Mouse (Mus musculus) heart, embryonic 14.5 days (tissue): ENCODE results near the gene Creb3l2. TPM values are rescaled to one million over a fixed set of nuclear protein-coding genes. Genes with fewer than 3 reads are reported as not detected.

Experiments used
- ATAC-seq: fragments of 200-750 bp; cut with Nextera tagmentation; 2 replicates; pipeline ENCODE4 v1.8.0; 2017; ENCODE audit warnings: low read depth, moderate TSS enrichment; ENCODE audit not compliant: insufficient number of reproducible peaks, insufficient read depth, low FRiP score
- H3K27ac ChIP-seq, 2 experiments: fragments of 200-500 bp in 1 of 2; fragments of 300-500 bp in 1 of 2; sonication (generic) in 1 of 2; replicated peaks in 1 of 2; 2 replicates each; pipeline ENCODE4 v1.5.1; 2012 to 2014; ENCODE audit warnings: low read depth in 2 of 2, low read length in 2 of 2, control low read depth in 1 of 2, mild to moderate bottlenecking in 1 of 2, mixed read lengths in 1 of 2; ENCODE audit not compliant: control insufficient read depth in 1 of 2, insufficient read depth in 1 of 2
- H3K27me3 ChIP-seq: fragments of 300-500 bp; sonication (generic); 2 replicates; pipeline ENCODE4 v1.6.1; 2014; ENCODE audit warnings: mild to moderate bottlenecking, low read length, control low read depth; ENCODE audit not compliant: control insufficient read depth, insufficient read depth
- H3K36me3 ChIP-seq: fragments of 300-500 bp; sonication (generic); 2 replicates; pipeline ENCODE4 v1.6.1; 2014; ENCODE audit warnings: mild to moderate bottlenecking, control low read depth, low read length, mixed read lengths; ENCODE audit not compliant: control insufficient read depth, insufficient read depth
- H3K4me1 ChIP-seq, 2 experiments: fragments of 200-500 bp in 1 of 2; fragments of 300-500 bp in 1 of 2; sonication (generic) in 1 of 2; 2 replicates each; pipeline ENCODE4 v1.6.1; 2012 to 2014; ENCODE audit warnings: low read length in 2 of 2, control low read depth in 1 of 2, mixed read lengths in 1 of 2; ENCODE audit not compliant: control insufficient read depth in 2 of 2, insufficient read depth in 2 of 2
- H3K4me2 ChIP-seq: fragments of 300-500 bp; sonication (generic); 2 replicates; pipeline ENCODE4 v1.6.1; 2014; ENCODE audit warnings: mild to moderate bottlenecking, low read length
- H3K4me3 ChIP-seq, 2 experiments: fragments of 200-500 bp in 1 of 2; fragments of 300-500 bp in 1 of 2; sonication (generic) in 1 of 2; 2 replicates each; pipeline ENCODE4 v1.5.1; 2012 to 2014; ENCODE audit warnings: low read length in 2 of 2, mild to moderate bottlenecking in 2 of 2, control low read depth in 1 of 2, low read depth in 1 of 2, moderate library complexity in 1 of 2; ENCODE audit not compliant: control insufficient read depth in 1 of 2, insufficient read depth in 1 of 2
- H3K9ac ChIP-seq: fragments of 300-500 bp; sonication (generic); 2 replicates; pipeline ENCODE4 v1.6.1; 2014; ENCODE audit warnings: mild to moderate bottlenecking, low read length
- H3K9me3 ChIP-seq: fragments of 300-500 bp; sonication (generic); 2 replicates; pipeline ENCODE4 v1.6.1; 2016; ENCODE audit warnings: low read length, control low read depth; ENCODE audit not compliant: control insufficient read depth
- WGBS: fragments of 180-500 bp; shearing (Covaris S2); extraction: QIAGEN DNeasy Blood & Tissue Kit; methylation state at CpG from one replicate; pipeline ENCODE4 v1.1.7; 2014; 5-methylcytosine and 5-hydroxymethylcytosine counted together
- polyA plus RNA-seq: library from polyadenylated mRNA; unstranded; fragments of >200 nt; fragmentation: Nextera tagmentation; extraction: Ambion mirVana; gene quantifications from 2 replicates; pipeline ENCODE4 v1.2.1, GENCODE M21; 2014

Gene Creb3l2
- polyA plus RNA-seq, 1 experiment from 2014 or later: 39.9 TPM

DNA sequence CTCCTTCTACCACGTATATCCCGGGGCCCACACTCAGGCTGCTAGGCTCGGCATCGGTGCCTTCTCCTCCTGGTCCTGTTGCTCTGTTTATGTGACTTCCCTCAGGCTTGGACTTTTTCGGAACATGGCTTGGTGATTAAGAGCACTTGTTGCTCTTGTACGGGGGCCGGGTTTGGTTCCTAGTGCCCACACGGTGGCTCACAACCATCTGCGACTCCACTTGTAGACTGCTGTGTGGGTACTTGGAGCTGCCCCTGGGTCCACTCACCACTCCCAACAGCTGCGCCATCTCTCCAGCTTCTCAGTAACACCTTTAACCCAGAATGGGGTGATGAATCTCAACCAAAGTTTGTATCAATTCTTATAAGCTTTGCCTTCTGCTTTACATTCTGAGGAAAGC lies 27.4 kb downstream of the Creb3l2 start:
- no peak for ATAC-seq

DNA sequence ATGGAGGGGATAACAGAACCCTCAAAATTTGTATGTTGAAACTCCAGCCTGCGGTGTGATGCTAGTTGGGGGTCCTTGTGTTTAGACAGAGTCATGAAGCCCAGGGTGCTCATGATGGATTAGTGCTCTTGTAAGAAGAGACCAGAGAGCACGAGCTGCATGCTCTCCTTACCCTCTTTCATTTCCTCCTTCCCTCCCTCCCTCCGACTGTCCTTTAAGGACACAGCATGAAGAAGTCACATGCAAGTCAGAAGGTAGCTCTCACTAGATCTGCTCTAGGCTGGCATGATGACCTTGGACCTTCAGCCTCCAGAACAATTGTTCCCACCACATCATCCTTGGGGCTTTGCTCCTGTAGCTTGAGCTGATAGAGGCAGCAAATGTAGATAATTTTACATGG lies 30.2 kb downstream of the Creb3l2 start:
- Histone ChIP-seq H3K27me3 (no peaks in the 10 kb centered on the region), H3K4me3 (no peak overlapping the region), H3K9me3 (no peaks in the 10 kb centered on the region), H3K9ac (no peak overlapping the region), H3K36me3 (peaks cover 7% of the 10 kb centered on the region), H3K4me2 (no peak overlapping the region), H3K27ac (peak overlapping the region; percentile 25 to 57), H3K4me1 (peaks cover 40 to 78% of the 10 kb centered on the region in 2 experiments)
- WGBS: 68% methylated on average over 3 of the region's 3 CpGs
- no peak for ATAC-seq

More for the DNA sequence above, 27.4 kb downstream of the Creb3l2 start:
- Histone ChIP-seq H3K4me1 (peaks cover 48 to 88% of the 10 kb centered on the region in 2 experiments), H3K9ac (peak overlapping the region; percentile 51; the same call in 1 of the 2 replicates), H3K4me2 (peak overlapping the region; percentile 30; the same call in 1 of the 2 replicates), H3K27me3 (no peaks in the 10 kb centered on the region), H3K36me3 (peaks cover 22% of the 10 kb centered on the region), H3K4me3 (no peak overlapping the region), H3K27ac (peak overlapping the region; percentile 92 to 99), H3K9me3 (no peaks in the 10 kb centered on the region)
- WGBS: 70% methylated on average over 10 of the region's 10 CpGs

DNA sequence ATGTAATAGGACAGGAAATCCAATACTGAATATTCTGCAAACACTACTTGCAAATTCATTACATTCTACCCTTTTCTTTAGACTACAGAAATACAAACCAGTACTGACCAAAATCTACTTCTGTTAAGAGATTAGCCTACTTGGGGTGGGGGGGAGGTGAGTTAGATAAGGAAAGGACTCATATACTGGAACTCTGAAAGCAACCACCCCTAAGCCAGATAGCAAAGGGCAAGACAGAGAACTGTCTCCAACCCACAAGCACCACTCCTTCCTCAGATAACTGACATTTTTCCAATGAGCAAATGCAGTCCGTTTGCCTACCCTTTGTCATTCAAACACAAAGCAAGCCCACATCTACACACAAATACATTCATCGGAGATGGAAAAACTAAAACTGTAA lies 32.1 kb downstream of the Creb3l2 start:
- H3K4me3 ChIP-seq: no peak overlapping the region
- no peak for ATAC-seq
- no peak overlapping the region for H3K9ac ChIP-seq
- no peaks in the 10 kb centered on the region for H3K27me3 ChIP-seq
- no peak overlapping the region for H3K4me2 ChIP-seq
- H3K36me3 ChIP-seq: peaks cover 12% of the 10 kb centered on the region
- peak overlapping the region in 1 of 2 experiments; percentile 25; a peak in 2 of 4 replicates for H3K27ac ChIP-seq
- H3K9me3 ChIP-seq: no peaks in the 10 kb centered on the region
- 35% methylated on average over 2 of the region's 2 CpGs for WGBS
- peaks cover 28 to 70% of the 10 kb centered on the region in 2 experiments for H3K4me1 ChIP-seq

- H3K4me1 ChIP-seq: peaks cover 28 to 68% of the 10 kb centered on the region in 2 experiments
- 93% methylated on average over 3 of the region's 3 CpGs for WGBS
- no peaks in the 10 kb centered on the region for H3K27me3 ChIP-seq
Observed at GRCm38 (mm10) chr6:37407876-37408275, 34.1 kb downstream of the Creb3l2 start.

GRCm38 (mm10) chr6:37406903-37407302 lies 35.0 kb downstream of the Creb3l2 start:
- no peak overlapping the region for H3K27ac ChIP-seq
- no peaks in the 10 kb centered on the region for H3K9me3 ChIP-seq
- peaks cover 26 to 69% of the 10 kb centered on the region in 2 experiments for H3K4me1 ChIP-seq
- WGBS: 37% methylated on average over 6 of the region's 6 CpGs
- no peak overlapping the region for H3K4me2 ChIP-seq
- no peak for ATAC-seq
- H3K9ac ChIP-seq: no peak overlapping the region
- H3K27me3 ChIP-seq: no peaks in the 10 kb centered on the region
- no peak overlapping the region for H3K4me3 ChIP-seq
- peaks cover 8% of the 10 kb centered on the region; the same call in 1 of the 2 replicates for H3K36me3 ChIP-seq

More at GRCm38 (mm10) chr6:37407876-37408275, 34.1 kb downstream of the Creb3l2 start:
- no peak overlapping the region for H3K27ac ChIP-seq
- H3K9me3 ChIP-seq: no peaks in the 10 kb centered on the region
- no peak overlapping the region for H3K4me2 ChIP-seq
- H3K4me3 ChIP-seq: no peak overlapping the region
- ATAC-seq: no peak
- no peak overlapping the region for H3K9ac ChIP-seq
- H3K36me3 ChIP-seq: peaks cover 8% of the 10 kb centered on the region; the same call in 1 of the 2 replicates

DNA sequence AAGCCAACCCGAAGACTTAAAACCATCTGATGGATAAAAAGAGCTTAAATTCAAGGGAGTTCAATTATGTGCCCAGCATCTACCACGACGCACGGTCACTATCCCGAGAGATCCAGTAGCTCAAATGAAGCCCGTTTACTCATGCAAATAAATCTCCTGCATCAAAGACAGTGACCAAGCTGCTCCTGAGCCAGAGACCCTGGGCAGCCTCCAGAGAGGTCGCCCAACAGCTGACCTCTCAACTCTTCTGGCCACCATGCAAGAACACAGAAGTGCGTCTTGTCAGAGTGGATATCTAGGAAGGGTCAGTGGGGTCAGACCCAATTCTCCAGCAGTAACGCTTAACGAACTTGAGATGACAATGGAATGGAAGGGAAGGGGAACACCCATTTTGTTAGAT lies 35.9 kb downstream of the Creb3l2 start:
- H3K4me1 ChIP-seq: peaks cover 26 to 69% of the 10 kb centered on the region in 2 experiments
- H3K9me3 ChIP-seq: no peaks in the 10 kb centered on the region
- H3K4me3 ChIP-seq: no peak overlapping the region
- no peaks in the 10 kb centered on the region for H3K27me3 ChIP-seq
- H3K36me3 ChIP-seq: peaks cover 8% of the 10 kb centered on the region; the same call in 1 of the 2 replicates
- ATAC-seq: no peak
- H3K27ac ChIP-seq: no peak overlapping the region
- WGBS: 87% methylated on average over 10 of the region's 10 CpGs
- no peak overlapping the region for H3K9ac ChIP-seq
- no peak overlapping the region for H3K4me2 ChIP-seq

DNA sequence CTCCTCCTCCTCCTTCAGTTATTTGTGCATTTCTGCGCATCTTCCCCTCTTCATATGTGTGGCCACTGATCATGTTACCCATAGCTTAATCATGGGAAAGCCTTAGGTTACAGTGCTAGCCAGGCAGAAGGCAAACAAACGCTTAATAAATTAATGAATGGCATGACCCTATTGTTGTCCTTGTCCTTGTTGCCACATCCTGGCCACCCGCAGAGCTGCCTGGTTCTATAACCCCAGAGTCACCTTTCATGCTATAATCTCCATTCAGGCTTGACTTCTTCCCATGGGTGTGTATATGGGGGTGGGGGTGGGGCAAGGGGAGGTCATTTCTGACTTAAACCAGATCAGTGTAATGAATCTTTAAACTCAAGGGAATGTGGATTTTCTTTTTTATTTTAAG lies 37.6 kb downstream of the Creb3l2 start:
- no peak overlapping the region for H3K4me2 ChIP-seq
- peaks cover 32 to 70% of the 10 kb centered on the region in 2 experiments for H3K4me1 ChIP-seq
- no peak for ATAC-seq
- H3K4me3 ChIP-seq: no peak overlapping the region
- H3K27me3 ChIP-seq: no peaks in the 10 kb centered on the region
- no peak overlapping the region; a peak in 1 of 4 replicates for H3K27ac ChIP-seq
- H3K9ac ChIP-seq: no peak overlapping the region
- H3K36me3 ChIP-seq: peaks cover 8% of the 10 kb centered on the region; the same call in 1 of the 2 replicates
- WGBS: 71% methylated on average over 3 of the region's 3 CpGs
- H3K9me3 ChIP-seq: no peaks in the 10 kb centered on the region

GRCm38 (mm10) chr6:37401928-37402327 lies 40.0 kb downstream of the Creb3l2 start:
- H3K4me2 ChIP-seq: peak overlapping the region; percentile 36
- ATAC-seq: no peak

More at GRCm38 (mm10) chr6:37401928-37402327, 40.0 kb downstream of the Creb3l2 start:
- Histone ChIP-seq H3K4me3 (no peak overlapping the region), H3K27me3 (no peaks in the 10 kb centered on the region), H3K27ac (peak overlapping the region; percentile 80 to 81), H3K4me1 (peaks cover 40 to 85% of the 10 kb centered on the region in 2 experiments), H3K9ac (peak overlapping the region; percentile 47), H3K9me3 (no peaks in the 10 kb centered on the region), H3K36me3 (peaks cover 12% of the 10 kb centered on the region; the same call in 1 of the 2 replicates)
- WGBS: 21% methylated on average over 7 of the region's 7 CpGs
